Mouse (Mus musculus) lung, embryonic 15.5 days (tissue): ENCODE measurements around the gene Grik4. TPM values are rescaled to one million over a fixed set of nuclear protein-coding genes. Genes with fewer than 3 reads are reported as not detected.

Experiments
- ATAC-seq: fragments of 200-750 bp; cut with Nextera tagmentation; 2 replicates; pipeline ENCODE4 v1.8.0; 2017; ENCODE audit warnings: moderate number of reproducible peaks, borderline replicate concordance; ENCODE audit not compliant: low FRiP score, low TSS enrichment; ENCODE audit errors: extremely low read depth
- H3K27ac ChIP-seq: fragments of 300-500 bp; sonication (generic); 2 replicates; pipeline ENCODE4 v1.5.1; 2015; ENCODE audit warnings: moderate library complexity, mild to moderate bottlenecking, inconsistent platforms
- H3K27me3 ChIP-seq: fragments of 300-500 bp; sonication (generic); 2 replicates; pipeline ENCODE4 v1.6.1; 2015; ENCODE audit warnings: inconsistent platforms
- H3K36me3 ChIP-seq: fragments of 300-500 bp; sonication (generic); 2 replicates; pipeline ENCODE4 v1.6.1; 2015; ENCODE audit warnings: inconsistent platforms
- H3K4me1 ChIP-seq: fragments of 300-500 bp; sonication (generic); 2 replicates; pipeline ENCODE4 v1.6.1; 2015; ENCODE audit warnings: inconsistent platforms
- H3K4me2 ChIP-seq: fragments of 300-500 bp; sonication (generic); 2 replicates; pipeline ENCODE4 v1.6.1; 2015; ENCODE audit warnings: inconsistent platforms, mild to moderate bottlenecking, moderate library complexity
- H3K4me3 ChIP-seq: fragments of 300-500 bp; sonication (generic); 2 replicates; pipeline ENCODE4 v1.5.1; 2015; ENCODE audit warnings: mild to moderate bottlenecking, inconsistent platforms
- H3K9ac ChIP-seq: fragments of 300-500 bp; sonication (generic); 2 replicates; pipeline ENCODE4 v1.6.1; 2015; ENCODE audit warnings: inconsistent platforms
- H3K9me3 ChIP-seq: fragments of 300-500 bp; sonication (generic); 2 replicates; pipeline ENCODE4 v1.6.1; 2016; ENCODE audit warnings: inconsistent platforms
- WGBS: fragments of 180-500 bp; shearing (Covaris S2); methylation state at CpG from one replicate; pipeline ENCODE4 v1.1.7; 2015; 5-methylcytosine and 5-hydroxymethylcytosine counted together
- polyA plus RNA-seq: library from polyadenylated mRNA; unstranded; fragments of >200 nt; fragmentation: Nextera tagmentation; extraction: Ambion mirVana; gene quantifications from 2 replicates; pipeline ENCODE4 v1.2.1, GENCODE M21; 2015

The Grik4 gene
- polyA plus RNA-seq, 1 experiment from 2014 or later = 3.1 TPM

- H3K36me3 ChIP-seq = no peaks in the 10 kb centered on the region
- WGBS = 79% methylated on average over 4 of the region's 4 CpGs
- no peaks in the 10 kb centered on the region for H3K9me3 ChIP-seq
- no peaks in the 10 kb centered on the region for H3K27me3 ChIP-seq
- H3K27ac ChIP-seq = no peak overlapping the region
- H3K4me3 ChIP-seq = no peak overlapping the region
- no peak overlapping the region for H3K9ac ChIP-seq
- no peak overlapping the region for H3K4me2 ChIP-seq
- ATAC-seq = no peak
- 0 out of 2 replicates have a peak, but pooled peaks cover 4% of the 10 kb centered on the region for H3K4me1 ChIP-seq
Measured at GRCm38 (mm10) chr9:42503709-42504108, 440.6 kb downstream of the Grik4 start.

GRCm38 (mm10) chr9:42496296-42496695 lies 448.0 kb downstream of the Grik4 start:
- WGBS = 55% methylated on average over 2 of the region's 2 CpGs
- H3K9me3 ChIP-seq = no peaks in the 10 kb centered on the region
- no peak for ATAC-seq
- H3K4me1 ChIP-seq = no peaks in the 10 kb centered on the region
- no peak overlapping the region for H3K4me3 ChIP-seq
- H3K27me3 ChIP-seq = no peaks in the 10 kb centered on the region
- no peak overlapping the region for H3K9ac ChIP-seq
- no peak overlapping the region for H3K27ac ChIP-seq
- no peak overlapping the region for H3K4me2 ChIP-seq
- no peaks in the 10 kb centered on the region for H3K36me3 ChIP-seq

DNA sequence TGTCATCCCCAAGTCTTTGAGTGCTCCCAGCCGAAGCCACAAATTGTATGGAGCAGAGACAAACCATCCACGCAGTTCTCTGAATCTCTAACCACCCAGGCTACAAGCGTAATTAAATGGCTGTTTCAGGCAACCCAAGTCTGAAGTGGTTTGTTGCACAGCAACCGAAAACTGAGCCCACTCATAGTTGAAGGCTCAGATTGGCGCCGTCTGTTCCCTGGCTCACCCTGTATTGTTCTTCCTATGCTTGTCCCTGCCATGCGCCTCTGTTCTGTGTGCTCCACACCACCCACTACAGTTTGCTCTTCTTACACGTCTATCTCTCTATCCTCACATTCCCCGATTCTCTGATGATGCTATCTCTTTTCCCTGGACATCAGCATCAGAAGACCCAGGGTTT lies 452.5 kb downstream of the Grik4 start:
- Histone ChIP-seq H3K4me1 (no peaks in the 10 kb centered on the region), H3K27me3 (no peaks in the 10 kb centered on the region), H3K4me2 (no peak overlapping the region), H3K9ac (no peak overlapping the region), H3K36me3 (no peaks in the 10 kb centered on the region), H3K9me3 (no peaks in the 10 kb centered on the region), H3K4me3 (no peak overlapping the region), H3K27ac (no peak overlapping the region)
- WGBS = 59% methylated on average over 9 of the region's 9 CpGs
- ATAC-seq = no peak

GRCm38 (mm10) chr9:42490589-42491382 lies 453.5 kb downstream of the Grik4 start:
- Histone ChIP-seq H3K36me3 (no peaks in the 10 kb centered on the region), H3K27me3 (no peaks in the 10 kb centered on the region), H3K9ac (no peak overlapping the region), H3K9me3 (no peaks in the 10 kb centered on the region), H3K27ac (no peak overlapping the region), H3K4me2 (no peak overlapping the region), H3K4me3 (no peak overlapping the region), H3K4me1 (no peaks in the 10 kb centered on the region)
- no peak for ATAC-seq
- 81% methylated on average over 16 of the region's 16 CpGs for WGBS

GRCm38 (mm10) chr9:42488071-42488470 lies 456.2 kb downstream of the Grik4 start:
- Histone ChIP-seq H3K4me2 (no peak overlapping the region), H3K9me3 (no peaks in the 10 kb centered on the region), H3K27ac (no peak overlapping the region), H3K9ac (no peak overlapping the region), H3K36me3 (no peaks in the 10 kb centered on the region), H3K27me3 (no peaks in the 10 kb centered on the region), H3K4me3 (no peak overlapping the region), H3K4me1 (no peaks in the 10 kb centered on the region)
- 84% methylated on average over 1 of the region's 1 CpGs for WGBS
- ATAC-seq = no peak

DNA sequence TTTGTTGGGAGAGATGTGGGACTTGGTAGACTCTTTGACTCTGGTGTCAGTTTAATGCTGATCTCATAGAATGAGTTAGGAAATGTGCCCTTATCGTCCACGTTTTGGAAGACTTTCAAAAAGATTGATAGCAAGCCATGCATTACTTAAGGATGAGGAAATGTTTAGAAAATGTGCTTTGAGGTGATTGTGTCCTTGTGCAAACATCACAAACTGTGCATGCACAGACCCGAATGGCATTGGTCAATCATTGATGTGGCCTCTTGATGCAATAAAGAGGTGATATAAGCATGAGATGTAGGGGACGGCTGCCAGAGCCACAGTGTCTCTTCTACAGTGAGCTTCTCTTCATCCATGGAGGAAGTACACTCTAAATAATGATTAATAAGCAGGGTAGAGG lies 457.4 kb downstream of the Grik4 start:
- Histone ChIP-seq H3K9ac (no peak overlapping the region), H3K9me3 (no peaks in the 10 kb centered on the region), H3K4me1 (no peaks in the 10 kb centered on the region), H3K27ac (no peak overlapping the region), H3K27me3 (no peaks in the 10 kb centered on the region), H3K36me3 (no peaks in the 10 kb centered on the region), H3K4me2 (no peak overlapping the region), H3K4me3 (no peak overlapping the region)
- ATAC-seq = no peak
- WGBS = 37% methylated on average over 4 of the region's 4 CpGs

DNA sequence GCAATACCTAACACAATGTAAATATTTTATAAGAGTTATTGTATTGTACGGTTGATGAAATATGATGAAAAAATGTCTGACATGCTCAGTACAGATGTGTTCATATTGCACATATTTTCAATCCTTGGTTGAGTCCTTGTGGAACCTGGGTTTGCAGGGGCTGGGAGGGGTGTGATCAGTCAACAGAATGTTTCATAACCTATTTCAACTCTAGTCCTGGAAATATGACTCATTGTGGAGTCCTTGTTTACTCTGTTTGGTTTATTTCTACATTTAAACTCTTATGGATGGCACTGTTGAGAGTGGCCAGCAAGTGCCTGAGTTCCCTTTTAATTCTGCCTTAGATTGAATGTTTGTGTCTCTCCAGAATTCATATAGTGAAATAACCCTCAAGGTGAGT lies 459.6 kb downstream of the Grik4 start:
- no peaks in the 10 kb centered on the region for H3K9me3 ChIP-seq
- no peak overlapping the region for H3K27ac ChIP-seq
- no peak for ATAC-seq
- no peak overlapping the region for H3K4me2 ChIP-seq
- H3K9ac ChIP-seq = no peak overlapping the region
- 86% methylated on average over 1 of the region's 1 CpGs for WGBS
- H3K36me3 ChIP-seq = no peaks in the 10 kb centered on the region
- no peaks in the 10 kb centered on the region for H3K4me1 ChIP-seq
- no peaks in the 10 kb centered on the region for H3K27me3 ChIP-seq
- no peak overlapping the region for H3K4me3 ChIP-seq

GRCm38 (mm10) chr9:42482944-42483343 lies 461.3 kb downstream of the Grik4 start:
- 86% methylated on average over 1 of the region's 1 CpGs for WGBS
- no peaks in the 10 kb centered on the region for H3K36me3 ChIP-seq

DNA sequence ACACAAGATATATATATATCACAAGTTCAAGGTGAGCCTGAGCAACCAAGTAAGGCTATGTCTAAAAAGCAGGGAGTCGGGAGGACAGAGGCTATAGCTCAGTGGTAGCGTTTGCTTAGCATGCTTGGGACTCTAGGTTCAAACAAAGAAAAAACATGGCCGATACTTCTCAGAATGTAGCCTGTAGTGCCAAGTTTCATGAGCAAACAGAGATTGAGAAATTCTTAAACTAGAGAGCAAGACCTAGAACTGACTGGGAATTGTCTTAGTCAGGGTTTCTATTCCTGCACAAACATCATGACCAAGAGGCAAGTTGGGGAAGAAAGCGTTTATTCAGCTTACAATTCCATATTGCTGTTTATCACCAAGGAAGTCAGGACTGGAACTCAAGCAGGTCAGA lies 468.1 kb downstream of the Grik4 start:
- Histone ChIP-seq H3K36me3 (no peaks in the 10 kb centered on the region), H3K27ac (no peak overlapping the region), H3K4me1 (peaks cover 10% of the 10 kb centered on the region), H3K4me3 (no peak overlapping the region), H3K27me3 (no peaks in the 10 kb centered on the region), H3K9me3 (no peaks in the 10 kb centered on the region), H3K4me2 (no peak overlapping the region), H3K9ac (no peak overlapping the region)
- no peak for ATAC-seq
- WGBS = 57% methylated on average over 4 of the region's 4 CpGs

More at GRCm38 (mm10) chr9:42482944-42483343, 461.3 kb downstream of the Grik4 start:
- Histone ChIP-seq H3K4me1 (no peaks in the 10 kb centered on the region), H3K27ac (no peak overlapping the region), H3K4me2 (no peak overlapping the region), H3K27me3 (no peaks in the 10 kb centered on the region), H3K9me3 (no peaks in the 10 kb centered on the region), H3K9ac (no peak overlapping the region), H3K4me3 (no peak overlapping the region)
- no peak for ATAC-seq

- no peak overlapping the region for H3K4me2 ChIP-seq
- no peak for ATAC-seq
- no peak overlapping the region for H3K27ac ChIP-seq
- H3K9ac ChIP-seq = no peak overlapping the region
- no peaks in the 10 kb centered on the region for H3K9me3 ChIP-seq
- no peaks in the 10 kb centered on the region for H3K36me3 ChIP-seq
- no peak overlapping the region for H3K4me3 ChIP-seq
- WGBS = 74% methylated on average over 8 of the region's 8 CpGs
- H3K27me3 ChIP-seq = no peaks in the 10 kb centered on the region
- peaks cover 18% of the 10 kb centered on the region for H3K4me1 ChIP-seq
Measured at GRCm38 (mm10) chr9:42474244-42474643, 470.0 kb downstream of the Grik4 start.

GRCm38 (mm10) chr9:42471921-42472747 lies 472.2 kb downstream of the Grik4 start:
- peak overlapping the region; percentile 93 for H3K4me3 ChIP-seq
- peak overlapping the region; percentile 82 for H3K9ac ChIP-seq
- no peaks in the 10 kb centered on the region for H3K27me3 ChIP-seq
- 5% methylated on average over 49 of the region's 49 CpGs for WGBS
- peak; percentile 91 for ATAC-seq
- no peaks in the 10 kb centered on the region for H3K36me3 ChIP-seq
- H3K9me3 ChIP-seq = no peaks in the 10 kb centered on the region
- H3K27ac ChIP-seq = peak overlapping the region; percentile 77
- H3K4me2 ChIP-seq = peak overlapping the region; percentile 91
- H3K4me1 ChIP-seq = peaks cover 30% of the 10 kb centered on the region

DNA sequence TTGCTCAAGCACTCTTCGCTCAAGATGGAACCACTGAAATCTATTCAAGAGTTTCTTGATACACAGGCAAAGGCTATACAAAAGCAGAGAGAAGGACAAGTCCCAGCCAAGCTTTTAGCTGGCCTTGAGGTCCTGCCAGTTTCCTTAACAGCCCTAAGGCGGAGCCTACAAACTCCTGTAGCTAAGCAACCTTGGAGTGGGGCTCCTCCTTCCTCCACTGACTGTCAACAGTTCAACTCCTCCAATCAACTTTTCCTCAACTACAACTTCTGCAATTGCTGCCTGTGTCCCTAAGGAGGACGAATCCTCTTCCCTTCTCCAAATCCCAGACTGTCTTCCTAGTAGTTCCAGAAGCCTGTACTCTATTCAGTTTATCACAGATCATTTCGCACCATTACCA lies 473.1 kb downstream of the Grik4 start:
- peak overlapping the region; percentile 93 for H3K4me3 ChIP-seq
- H3K9ac ChIP-seq = peak overlapping the region; percentile 82
- H3K4me2 ChIP-seq = peak overlapping the region; percentile 91
- WGBS = 41% methylated on average over 4 of the region's 4 CpGs
- H3K27ac ChIP-seq = peak overlapping the region; percentile 77; the same call in 1 of the 2 replicates
- no peak for ATAC-seq
- H3K27me3 ChIP-seq = no peaks in the 10 kb centered on the region
- H3K9me3 ChIP-seq = no peaks in the 10 kb centered on the region
- no peaks in the 10 kb centered on the region for H3K36me3 ChIP-seq
- H3K4me1 ChIP-seq = peaks cover 35% of the 10 kb centered on the region
